Mouse (Mus musculus): ENCODE measurements around the gene Ttc33.

- TF ChIP-seq HCFC1 (IDR thresholded peaks at IDR 0.05; ENCODE audit: borderline replicate concordance, insufficient read depth, low read length) (no peak), ZC3H11A (IDR thresholded peaks at IDR 0.05; ENCODE audit: borderline replicate concordance, low read depth, low read length) (no peak)
These were observed 12.0 kb upstream of the Ttc33 start for GRCm38 (mm10) chr15:5173217-5173820.

All from ES-E14 (cell line).